Mouse (Mus musculus): ENCODE measurements around the gene Tomm20. TPM values are rescaled to one million over a fixed set of nuclear protein-coding genes. Genes with fewer than 3 reads are reported as not detected.
A peak's percentile ranks its signal among the peaks of the same experiment; 100 is the strongest.

The Tomm20 gene
- polyA plus RNA-seq, 1 experiment from 2014 or later, result 222 TPM

GRCm38 (mm10) chr8:126970579-126971313 is 25.1 kb upstream of the Tomm20 start, which contains the start of gene Rbm34:
Gene Rbm34, minus strand, starts transcription at chr8:126971071.
- ATAC-seq (ENCODE audit: low read depth), result peak; percentile 98
- Histone ChIP-seq H3K9me3 (ENCODE audit: control insufficient read depth, low read length) (no peaks in the 10 kb centered on the region), H3K4me2 (ENCODE audit: low read depth, low read length) (peak within 1 kb of the TSS; percentile 83), H3K36me3 (ENCODE audit: control insufficient read depth, insufficient read depth, low read length) (peaks cover 4% of the 10 kb centered on the region; the same call in 1 of the 2 replicates), H3K4me3 (ENCODE audit: low read depth, low read length) (peak within 1 kb of the TSS; percentile 88), H3K27ac (ENCODE audit: low read depth, low read length) (peak within 1 kb of the TSS; percentile 78), H3K4me1 (ENCODE audit: control insufficient read depth, insufficient read depth, low read length) (peaks cover 5% of the 10 kb centered on the region; the same call in 1 of the 2 replicates), H3K9ac (replicated peaks; ENCODE audit: low read depth, low read length) (peak within 1 kb of the TSS; percentile 67), H3K27me3 (ENCODE audit: control insufficient read depth, insufficient read depth, low read length) (no peaks in the 10 kb centered on the region)
- under 1% methylated on average over 49 of the region's 50 CpGs for WGBS

- no peak overlapping the region for H3K4me2 ChIP-seq (ENCODE audit: low read depth, low read length)
- H3K27me3 ChIP-seq (ENCODE audit: control insufficient read depth, insufficient read depth, low read length), result no peaks in the 10 kb centered on the region
- H3K9ac ChIP-seq (replicated peaks; ENCODE audit: low read depth, low read length), result no peak overlapping the region
- no peaks in the 10 kb centered on the region for H3K9me3 ChIP-seq (ENCODE audit: control insufficient read depth, low read length)
- no peak overlapping the region; the same call in 1 of the 2 replicates for H3K4me3 ChIP-seq (ENCODE audit: low read depth, low read length)
- peaks cover 5% of the 10 kb centered on the region; the same call in 1 of the 2 replicates for H3K4me1 ChIP-seq (ENCODE audit: control insufficient read depth, insufficient read depth, low read length)
- no peak overlapping the region for H3K27ac ChIP-seq (ENCODE audit: low read depth, low read length)
- H3K36me3 ChIP-seq (ENCODE audit: control insufficient read depth, insufficient read depth, low read length), result peaks cover 4% of the 10 kb centered on the region; the same call in 1 of the 2 replicates
- ATAC-seq (ENCODE audit: low read depth), result no peak
- WGBS, result 100% methylated on average over 1 of the region's 1 CpGs
Measured at GRCm38 (mm10) chr8:126969546-126969945, 23.9 kb upstream of the Tomm20 start.

GRCm38 (mm10) chr8:126968107-126968506 is 22.5 kb upstream of the Tomm20 start:
- no peak for ATAC-seq (ENCODE audit: low read depth)
- Histone ChIP-seq H3K4me3 (ENCODE audit: low read depth, low read length) (no peak overlapping the region), H3K9ac (replicated peaks; ENCODE audit: low read depth, low read length) (no peak overlapping the region), H3K4me2 (ENCODE audit: low read depth, low read length) (no peak overlapping the region), H3K9me3 (ENCODE audit: control insufficient read depth, low read length) (no peaks in the 10 kb centered on the region), H3K27me3 (ENCODE audit: control insufficient read depth, insufficient read depth, low read length) (no peaks in the 10 kb centered on the region), H3K36me3 (ENCODE audit: control insufficient read depth, insufficient read depth, low read length) (peaks cover 7% of the 10 kb centered on the region; the same call in 1 of the 2 replicates), H3K27ac (ENCODE audit: low read depth, low read length) (no peak overlapping the region), H3K4me1 (ENCODE audit: control insufficient read depth, insufficient read depth, low read length) (peaks cover 5% of the 10 kb centered on the region; the same call in 1 of the 2 replicates)
- 97% methylated on average over 6 of the region's 6 CpGs for WGBS

GRCm38 (mm10) chr8:126965246-126965645 is 19.6 kb upstream of the Tomm20 start:
- ATAC-seq (ENCODE audit: low read depth), result no peak
- 90% methylated on average over 6 of the region's 6 CpGs for WGBS
- H3K27me3 ChIP-seq (ENCODE audit: control insufficient read depth, insufficient read depth, low read length), result no peaks in the 10 kb centered on the region
- peaks cover 19% of the 10 kb centered on the region; the same call in 1 of the 2 replicates for H3K36me3 ChIP-seq (ENCODE audit: control insufficient read depth, insufficient read depth, low read length)
- no peak overlapping the region for H3K9ac ChIP-seq (replicated peaks; ENCODE audit: low read depth, low read length)
- no peaks in the 10 kb centered on the region for H3K9me3 ChIP-seq (ENCODE audit: control insufficient read depth, low read length)
- no peak overlapping the region for H3K4me2 ChIP-seq (ENCODE audit: low read depth, low read length)
- no peak overlapping the region for H3K4me3 ChIP-seq (ENCODE audit: low read depth, low read length)
- H3K4me1 ChIP-seq (ENCODE audit: control insufficient read depth, insufficient read depth, low read length), result peaks cover 4% of the 10 kb centered on the region; the same call in 1 of the 2 replicates
- H3K27ac ChIP-seq (ENCODE audit: low read depth, low read length), result no peak overlapping the region

DNA sequence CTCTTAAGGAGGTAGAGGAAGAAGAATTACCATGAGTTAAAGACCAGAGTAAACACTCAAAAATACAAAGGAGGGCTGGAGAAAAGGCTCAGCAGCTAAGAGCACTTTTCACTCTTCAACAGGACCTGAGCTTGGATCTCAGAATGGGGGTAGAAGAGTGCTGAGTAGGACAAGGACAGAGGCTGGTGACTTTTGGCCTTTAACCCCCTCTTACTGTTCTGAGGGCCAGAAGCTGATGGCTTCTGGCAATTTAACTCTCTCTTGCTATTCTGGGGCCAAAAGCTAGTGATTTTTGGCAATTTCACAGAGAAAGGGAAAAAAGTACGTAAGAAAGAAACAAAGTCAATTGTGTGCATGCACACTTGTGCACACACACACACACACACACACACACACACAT is 17.2 kb upstream of the Tomm20 start:
- Histone ChIP-seq H3K27ac (ENCODE audit: low read depth, low read length) (no peak overlapping the region), H3K9ac (replicated peaks; ENCODE audit: low read depth, low read length) (no peak overlapping the region), H3K9me3 (ENCODE audit: control insufficient read depth, low read length) (no peaks in the 10 kb centered on the region), H3K4me1 (ENCODE audit: control insufficient read depth, insufficient read depth, low read length) (no peaks in the 10 kb centered on the region), H3K36me3 (ENCODE audit: control insufficient read depth, insufficient read depth, low read length) (peaks cover 31% of the 10 kb centered on the region; the same call in 1 of the 2 replicates), H3K27me3 (ENCODE audit: control insufficient read depth, insufficient read depth, low read length) (no peaks in the 10 kb centered on the region), H3K4me2 (ENCODE audit: low read depth, low read length) (no peak overlapping the region), H3K4me3 (ENCODE audit: low read depth, low read length) (no peak overlapping the region)
- WGBS, result 100% methylated on average over 1 of the region's 1 CpGs
- ATAC-seq (ENCODE audit: low read depth), result no peak

DNA sequence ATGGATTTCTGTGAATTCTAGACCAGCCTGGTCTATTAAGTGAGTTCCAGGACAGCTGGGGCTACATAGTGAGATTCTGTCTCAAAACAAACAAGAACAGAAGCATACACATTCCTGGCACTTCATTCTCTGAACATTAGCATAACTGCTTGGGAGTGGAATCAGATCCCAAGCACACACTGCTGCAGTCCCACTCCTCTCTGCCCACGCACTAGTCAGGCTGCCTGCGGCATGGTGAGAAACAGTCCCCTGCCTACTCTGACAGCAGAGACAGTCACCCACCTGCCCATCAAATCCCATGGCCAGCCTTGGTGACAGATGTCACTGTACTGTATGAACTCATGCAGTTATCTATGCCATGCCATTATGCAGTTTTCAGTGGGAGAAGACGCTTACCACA is 15.9 kb upstream of the Tomm20 start:
- peaks cover 31% of the 10 kb centered on the region; the same call in 1 of the 2 replicates for H3K36me3 ChIP-seq (ENCODE audit: control insufficient read depth, insufficient read depth, low read length)

DNA sequence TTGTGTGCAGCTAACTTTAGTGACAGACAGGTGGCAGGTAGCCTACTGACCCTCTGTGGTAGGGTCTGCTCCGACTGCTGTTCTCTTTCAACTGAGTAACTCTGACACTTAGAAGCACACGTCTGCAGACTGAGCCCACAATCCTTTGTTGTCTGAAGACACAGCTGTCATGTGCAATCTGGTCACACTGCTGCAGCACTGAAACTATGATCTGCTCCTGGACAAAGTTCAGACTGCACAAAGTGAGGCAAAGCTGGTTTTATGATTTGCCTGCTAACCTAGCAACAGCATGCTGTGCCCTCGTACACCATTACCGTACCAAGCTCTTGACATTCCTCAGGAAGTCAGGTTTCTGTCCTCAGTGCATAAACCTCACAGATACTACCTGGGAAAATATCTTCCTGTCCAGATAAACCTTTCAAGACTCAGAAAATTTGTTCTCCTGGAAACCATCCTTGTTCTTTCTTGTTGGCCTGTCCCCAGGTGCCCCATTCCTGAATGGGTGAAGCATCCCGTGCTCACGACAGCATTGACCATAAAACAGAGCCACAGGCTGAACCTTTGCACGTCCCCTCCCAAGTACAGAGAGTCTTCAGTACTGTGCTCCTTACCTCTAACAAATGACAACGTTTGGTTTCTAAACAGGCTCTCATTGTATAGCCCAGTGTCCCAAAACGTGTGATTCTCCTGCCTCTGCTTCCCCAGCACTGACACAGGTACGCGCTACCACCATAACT is 6.4 kb upstream of the Tomm20 start:
- Histone ChIP-seq H3K9me3 (ENCODE audit: control insufficient read depth, low read length) (no peaks in the 10 kb centered on the region), H3K27me3 (ENCODE audit: control insufficient read depth, insufficient read depth, low read length) (no peaks in the 10 kb centered on the region), H3K36me3 (ENCODE audit: control insufficient read depth, insufficient read depth, low read length) (peaks cover 33% of the 10 kb centered on the region), H3K27ac (ENCODE audit: low read depth, low read length) (no peak overlapping the region), H3K4me2 (ENCODE audit: low read depth, low read length) (no peak overlapping the region), H3K4me3 (ENCODE audit: low read depth, low read length) (no peak overlapping the region), H3K4me1 (ENCODE audit: control insufficient read depth, insufficient read depth, low read length) (no peaks in the 10 kb centered on the region), H3K9ac (replicated peaks; ENCODE audit: low read depth, low read length) (no peak overlapping the region)
- WGBS, result 92% methylated on average over 11 of the region's 11 CpGs
- ATAC-seq (ENCODE audit: low read depth), result no peak

More for the DNA sequence above, 15.9 kb upstream of the Tomm20 start:
- WGBS, result 96% methylated on average over 3 of the region's 3 CpGs
- Histone ChIP-seq H3K27me3 (ENCODE audit: control insufficient read depth, insufficient read depth, low read length) (no peaks in the 10 kb centered on the region), H3K9me3 (ENCODE audit: control insufficient read depth, low read length) (no peaks in the 10 kb centered on the region), H3K9ac (replicated peaks; ENCODE audit: low read depth, low read length) (no peak overlapping the region), H3K4me2 (ENCODE audit: low read depth, low read length) (no peak overlapping the region), H3K4me1 (ENCODE audit: control insufficient read depth, insufficient read depth, low read length) (no peaks in the 10 kb centered on the region), H3K27ac (ENCODE audit: low read depth, low read length) (no peak overlapping the region), H3K4me3 (ENCODE audit: low read depth, low read length) (no peak overlapping the region)
- no peak for ATAC-seq (ENCODE audit: low read depth)

- H3K9ac ChIP-seq (replicated peaks; ENCODE audit: low read depth, low read length), result no peak overlapping the region
- ATAC-seq (ENCODE audit: low read depth), result no peak
- H3K27ac ChIP-seq (ENCODE audit: low read depth, low read length), result no peak overlapping the region
- H3K4me1 ChIP-seq (ENCODE audit: control insufficient read depth, insufficient read depth, low read length), result peaks cover 5% of the 10 kb centered on the region
- no peak overlapping the region for H3K4me3 ChIP-seq (ENCODE audit: low read depth, low read length)
- peaks cover 33% of the 10 kb centered on the region for H3K36me3 ChIP-seq (ENCODE audit: control insufficient read depth, insufficient read depth, low read length)
- no peak overlapping the region for H3K4me2 ChIP-seq (ENCODE audit: low read depth, low read length)
- H3K27me3 ChIP-seq (ENCODE audit: control insufficient read depth, insufficient read depth, low read length), result no peaks in the 10 kb centered on the region
- H3K9me3 ChIP-seq (ENCODE audit: control insufficient read depth, low read length), result no peaks in the 10 kb centered on the region
- 82% methylated on average over 2 of the region's 2 CpGs for WGBS
Measured at GRCm38 (mm10) chr8:126949527-126949926, 3.9 kb upstream of the Tomm20 start.

- Histone ChIP-seq H3K4me1 (ENCODE audit: control insufficient read depth, insufficient read depth, low read length) (peaks cover 17% of the 10 kb centered on the region), H3K4me3 (ENCODE audit: low read depth, low read length) (peak overlapping the region; percentile 68; the same call in 1 of the 2 replicates)
- no peak for ATAC-seq (ENCODE audit: low read depth)
Measured at GRCm38 (mm10) chr8:126946444-126946843, 800 bp upstream of the Tomm20 start.

More at GRCm38 (mm10) chr8:126946444-126946843, 800 bp upstream of the Tomm20 start:
- H3K27ac ChIP-seq (ENCODE audit: low read depth, low read length), result no peak overlapping the region; the same call in 1 of the 2 replicates
- peak overlapping the region; percentile 92; the same call in 1 of the 2 replicates for H3K4me2 ChIP-seq (ENCODE audit: low read depth, low read length)
- peaks cover 12% of the 10 kb centered on the region for H3K36me3 ChIP-seq (ENCODE audit: control insufficient read depth, insufficient read depth, low read length)
- no peaks in the 10 kb centered on the region for H3K9me3 ChIP-seq (ENCODE audit: control insufficient read depth, low read length)
- no peak overlapping the region; the same call in 1 of the 2 replicates for H3K9ac ChIP-seq (replicated peaks; ENCODE audit: low read depth, low read length)
- no peaks in the 10 kb centered on the region for H3K27me3 ChIP-seq (ENCODE audit: control insufficient read depth, insufficient read depth, low read length)
- 74% methylated on average over 7 of the region's 7 CpGs for WGBS
